Mouse (Mus musculus) stomach, embryonic 16.5 days (tissue): ENCODE measurements around the gene Tcp11l1. TPM values are rescaled to one million over a fixed set of nuclear protein-coding genes. Genes with fewer than 3 reads are reported as not detected.

Experiments used
- ATAC-seq: fragments of 200-750 bp; cut with Nextera tagmentation; 2 replicates; pipeline ENCODE4 v1.8.0; 2017; ENCODE audit warnings: moderate number of reproducible peaks, moderate TSS enrichment; ENCODE audit not compliant: insufficient read depth, low FRiP score
- H3K27ac ChIP-seq: fragments of 300-500 bp; sonication (generic); 2 replicates; pipeline ENCODE4 v1.5.1; 2014; ENCODE audit warnings: low read length
- H3K27me3 ChIP-seq: fragments of 300-500 bp; sonication (generic); 2 replicates; pipeline ENCODE4 v1.6.1; 2014; ENCODE audit warnings: low read length, control low read depth, mixed read lengths; ENCODE audit not compliant: control insufficient read depth, insufficient read depth
- H3K36me3 ChIP-seq: fragments of 300-500 bp; sonication (generic); 2 replicates; pipeline ENCODE4 v1.6.1; 2014; ENCODE audit warnings: low read length; ENCODE audit not compliant: control insufficient read depth, insufficient read depth
- H3K4me1 ChIP-seq: fragments of 300-500 bp; sonication (generic); 2 replicates; pipeline ENCODE4 v1.6.1; 2014; ENCODE audit warnings: low read length, control low read depth, mixed read lengths; ENCODE audit not compliant: control insufficient read depth, insufficient read depth
- H3K4me2 ChIP-seq: fragments of 300-500 bp; sonication (generic); 2 replicates; pipeline ENCODE4 v1.6.1; 2014; ENCODE audit warnings: low read depth, low read length, mixed read lengths
- H3K4me3 ChIP-seq: fragments of 300-500 bp; sonication (generic); replicated peaks from 2 replicates; pipeline ENCODE4 v1.5.1; 2014; ENCODE audit warnings: mild to moderate bottlenecking, low read length
- H3K9ac ChIP-seq: fragments of 300-500 bp; sonication (generic); 2 replicates; pipeline ENCODE4 v1.6.1; 2014; ENCODE audit warnings: low read length
- H3K9me3 ChIP-seq: fragments of 300-500 bp; sonication (generic); replicated peaks from 2 replicates; pipeline ENCODE4 v1.6.1; 2016; ENCODE audit warnings: low read length, control low read depth; ENCODE audit not compliant: control insufficient read depth
- WGBS: fragments of 180-500 bp; shearing (Covaris S2); extraction: QIAGEN DNeasy Blood & Tissue Kit; methylation state at CpG from one replicate; pipeline ENCODE4 v1.1.7; 2014; 5-methylcytosine and 5-hydroxymethylcytosine counted together
- polyA plus RNA-seq: library from polyadenylated mRNA; unstranded; fragments of >200 nt; fragmentation: Nextera tagmentation; extraction: Ambion mirVana; gene quantifications from 2 replicates; pipeline ENCODE4 v1.2.1, GENCODE M21; 2015

Tcp11l1 gene
- polyA plus RNA-seq, 1 experiment from 2014 or later, result 25.8 TPM

- H3K4me3 ChIP-seq, result no peak overlapping the region
- no peak overlapping the region for H3K9ac ChIP-seq
- no peaks in the 10 kb centered on the region for H3K36me3 ChIP-seq
- ATAC-seq, result no peak
- H3K27me3 ChIP-seq, result no peaks in the 10 kb centered on the region
- WGBS, result 36% methylated on average over 2 of the region's 2 CpGs
- no peaks in the 10 kb centered on the region for H3K4me1 ChIP-seq
- H3K4me2 ChIP-seq, result no peak overlapping the region
- H3K27ac ChIP-seq, result no peak overlapping the region
- H3K9me3 ChIP-seq, result no peaks in the 10 kb centered on the region
Observed at GRCm38 (mm10) chr2:104692551-104692950, 19.4 kb downstream of the Tcp11l1 start.

- Histone ChIP-seq H3K27ac (no peak overlapping the region), H3K9ac (no peak overlapping the region), H3K4me1 (no peaks in the 10 kb centered on the region), H3K4me2 (no peak overlapping the region), H3K36me3 (no peaks in the 10 kb centered on the region), H3K9me3 (no peaks in the 10 kb centered on the region), H3K4me3 (no peak overlapping the region), H3K27me3 (no peaks in the 10 kb centered on the region)
- no peak for ATAC-seq
- WGBS, result 82% methylated on average over 4 of the region's 4 CpGs
Observed at GRCm38 (mm10) chr2:104690720-104691119, 21.2 kb downstream of the Tcp11l1 start.

GRCm38 (mm10) chr2:104688724-104689123, 23.2 kb downstream of the Tcp11l1 start:
- H3K4me1 ChIP-seq, result no peaks in the 10 kb centered on the region
- H3K4me3 ChIP-seq, result no peak overlapping the region
- no peaks in the 10 kb centered on the region for H3K9me3 ChIP-seq
- no peak for ATAC-seq
- 70% methylated on average over 8 of the region's 8 CpGs for WGBS
- no peak overlapping the region for H3K4me2 ChIP-seq
- H3K36me3 ChIP-seq, result no peaks in the 10 kb centered on the region
- no peak overlapping the region for H3K9ac ChIP-seq
- no peak overlapping the region for H3K27ac ChIP-seq
- no peaks in the 10 kb centered on the region for H3K27me3 ChIP-seq

DNA sequence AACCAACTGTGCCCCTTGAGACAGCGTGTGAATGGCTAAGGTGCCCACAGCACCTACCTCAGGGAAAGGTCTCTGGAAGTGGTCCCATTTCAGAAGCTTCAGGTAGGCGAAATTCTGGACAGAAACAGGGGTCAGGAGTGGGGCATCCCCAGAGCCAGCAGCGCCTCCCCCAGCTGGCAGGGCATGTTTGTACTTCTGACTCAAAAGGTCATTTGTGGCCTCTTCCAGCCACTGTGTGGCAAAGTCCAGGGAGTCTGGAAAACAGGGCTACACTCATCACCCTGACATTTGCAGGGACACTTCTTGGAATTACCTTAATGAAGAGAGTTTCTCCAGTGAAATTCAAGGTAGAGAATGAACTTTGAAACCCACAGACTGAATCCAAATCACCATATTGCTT, 23.6 kb downstream of the Tcp11l1 start:
- H3K27ac ChIP-seq, result no peak overlapping the region
- no peak for ATAC-seq
- H3K9me3 ChIP-seq, result no peaks in the 10 kb centered on the region
- H3K36me3 ChIP-seq, result no peaks in the 10 kb centered on the region
- no peak overlapping the region for H3K4me2 ChIP-seq
- no peaks in the 10 kb centered on the region for H3K27me3 ChIP-seq
- H3K4me1 ChIP-seq, result no peaks in the 10 kb centered on the region
- no peak overlapping the region for H3K9ac ChIP-seq
- 63% methylated on average over 3 of the region's 3 CpGs for WGBS
- no peak overlapping the region for H3K4me3 ChIP-seq

DNA sequence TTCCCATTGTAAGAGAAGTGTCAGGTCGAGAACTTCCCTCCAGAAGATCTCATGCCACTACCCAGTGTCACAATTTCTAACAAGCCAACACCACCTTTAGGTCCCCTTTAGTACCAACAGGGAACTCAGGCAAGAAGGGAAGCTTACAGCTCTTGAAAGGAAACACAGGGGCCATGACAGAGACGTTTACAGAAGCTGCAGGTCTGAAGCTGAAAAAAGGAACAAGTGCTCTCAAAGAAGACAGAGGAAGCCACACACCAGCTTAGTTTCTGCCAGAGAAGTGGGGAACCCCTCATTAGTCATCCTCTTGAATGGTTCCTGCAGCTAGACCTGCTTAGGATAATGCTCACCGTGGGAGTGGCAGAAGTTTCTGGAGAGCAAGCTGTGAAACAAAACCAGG, 24.7 kb downstream of the Tcp11l1 start:
- H3K36me3 ChIP-seq, result no peaks in the 10 kb centered on the region
- H3K9ac ChIP-seq, result no peak overlapping the region
- H3K4me2 ChIP-seq, result no peak overlapping the region
- H3K27me3 ChIP-seq, result no peaks in the 10 kb centered on the region
- H3K27ac ChIP-seq, result no peak overlapping the region
- no peak overlapping the region for H3K4me3 ChIP-seq
- H3K9me3 ChIP-seq, result no peaks in the 10 kb centered on the region
- 57% methylated on average over 3 of the region's 3 CpGs for WGBS
- no peaks in the 10 kb centered on the region for H3K4me1 ChIP-seq
- ATAC-seq, result no peak

GRCm38 (mm10) chr2:104685418-104685817, 26.6 kb downstream of the Tcp11l1 start:
- peak; percentile 86 for ATAC-seq
- H3K4me2 ChIP-seq, result no peak overlapping the region
- no peaks in the 10 kb centered on the region for H3K27me3 ChIP-seq
- WGBS, result 6% methylated on average over 13 of the region's 13 CpGs
- H3K36me3 ChIP-seq, result no peaks in the 10 kb centered on the region
- no peak overlapping the region for H3K27ac ChIP-seq
- H3K4me3 ChIP-seq, result no peak overlapping the region
- no peak overlapping the region for H3K9ac ChIP-seq
- no peaks in the 10 kb centered on the region for H3K9me3 ChIP-seq
- H3K4me1 ChIP-seq, result no peaks in the 10 kb centered on the region

DNA sequence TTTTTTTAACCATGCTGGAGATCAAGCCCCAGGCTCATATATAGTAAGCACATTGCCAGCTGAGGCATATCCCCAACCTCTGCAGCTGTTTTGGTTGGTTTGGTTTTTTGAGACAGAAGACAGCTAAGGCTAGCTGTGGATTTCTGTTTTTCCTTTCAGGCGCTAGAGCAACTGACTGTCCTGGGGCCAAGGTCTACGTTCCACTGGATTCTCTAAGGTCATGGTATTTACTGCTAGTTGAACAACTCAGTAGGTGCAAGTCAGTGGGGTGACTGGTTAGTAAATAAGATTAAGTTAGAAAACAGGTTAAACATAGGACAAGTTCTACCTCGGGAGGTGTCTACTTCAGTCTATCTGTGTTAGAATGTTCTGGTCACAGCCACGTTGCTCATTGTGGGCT, 27.2 kb downstream of the Tcp11l1 start:
- Histone ChIP-seq H3K27ac (no peak overlapping the region), H3K36me3 (no peaks in the 10 kb centered on the region), H3K9me3 (no peaks in the 10 kb centered on the region), H3K4me2 (no peak overlapping the region), H3K4me3 (no peak overlapping the region), H3K27me3 (no peaks in the 10 kb centered on the region), H3K9ac (no peak overlapping the region), H3K4me1 (no peaks in the 10 kb centered on the region)
- ATAC-seq, result no peak
- WGBS, result 86% methylated on average over 4 of the region's 4 CpGs

DNA sequence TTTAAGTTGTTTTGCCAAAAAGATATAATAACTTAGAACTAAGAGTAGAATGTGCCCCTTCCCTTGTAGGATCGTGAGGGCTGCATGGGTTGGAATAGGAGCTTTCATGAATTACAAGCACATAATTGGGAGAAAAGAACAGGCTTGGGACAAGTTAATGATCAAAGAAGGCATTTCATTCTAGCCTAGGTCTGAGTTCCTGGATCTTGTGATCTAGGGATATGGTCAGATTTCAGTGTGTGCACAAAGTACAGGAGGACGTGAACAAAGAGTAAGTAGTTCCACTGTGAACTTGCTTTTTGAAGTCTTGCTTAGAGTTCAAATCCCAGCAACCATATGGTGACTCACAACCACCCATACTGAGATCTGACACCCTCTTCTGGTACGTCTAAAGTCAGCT, 34.6 kb downstream of the Tcp11l1 start:
- 76% methylated on average over 3 of the region's 3 CpGs for WGBS
- no peak overlapping the region for H3K4me3 ChIP-seq
- no peaks in the 10 kb centered on the region for H3K27me3 ChIP-seq
- H3K27ac ChIP-seq, result no peak overlapping the region
- no peaks in the 10 kb centered on the region for H3K36me3 ChIP-seq
- no peak overlapping the region for H3K9ac ChIP-seq
- no peak for ATAC-seq
- no peaks in the 10 kb centered on the region for H3K4me1 ChIP-seq
- H3K9me3 ChIP-seq, result no peaks in the 10 kb centered on the region
- no peak overlapping the region for H3K4me2 ChIP-seq

DNA sequence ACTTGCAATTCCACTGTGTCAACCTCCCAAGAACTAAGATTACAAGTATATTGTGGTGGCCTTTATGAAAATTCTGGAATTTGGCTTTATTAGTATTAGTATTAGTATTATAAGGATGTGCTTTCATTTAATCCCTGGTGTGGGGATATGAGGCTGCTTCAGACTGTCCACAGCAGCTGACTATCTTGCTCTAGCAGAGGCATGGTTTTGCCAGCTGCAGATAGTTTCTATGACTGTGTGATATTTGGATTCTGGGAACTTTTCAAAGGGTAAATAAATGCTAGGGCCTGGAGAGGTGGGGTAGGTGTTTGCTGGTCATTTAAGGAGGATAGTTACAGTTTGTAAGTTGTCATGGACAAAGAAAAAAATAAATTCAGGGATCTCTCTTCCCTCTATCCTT, 40.2 kb downstream of the Tcp11l1 start:
- H3K4me1 ChIP-seq, result no peaks in the 10 kb centered on the region
- H3K36me3 ChIP-seq, result no peaks in the 10 kb centered on the region; the same call in 1 of the 2 replicates
- no peak for ATAC-seq
- no peak overlapping the region for H3K4me2 ChIP-seq
- H3K4me3 ChIP-seq, result no peak overlapping the region
- H3K9ac ChIP-seq, result no peak overlapping the region
- no peaks in the 10 kb centered on the region for H3K27me3 ChIP-seq
- H3K27ac ChIP-seq, result no peak overlapping the region
- H3K9me3 ChIP-seq, result no peaks in the 10 kb centered on the region
